In genomic region chrX:13978954-13979353, GRCm38 (mm10) we compare ENCODE assay signal across 20 mouse cellular contexts.
"Had no signal": no experiment of that assay in that cellular context is flagged by ENCODE, and none has a peak within 500 bp of the region (broad histone marks: within the 10 kb centered on the region; RNA-seq: fewer than 3 reads in every experiment).

No protein-coding gene starts in this region.

- H3K9me3 ChIP-seq: liver, embryonic 13.5 days; liver, embryonic 15.5 days; midbrain, embryonic 13.5 days; midbrain, embryonic 15.5 days; neural tube, embryonic 13.5 days; neural tube, embryonic 15.5 days had no signal

- H3K4me1 ChIP-seq: liver, embryonic 13.5 days; liver, embryonic 15.5 days; megakaryocyte, embryonic 14.5 days; midbrain, embryonic 13.5 days; midbrain, embryonic 15.5 days; neural tube, embryonic 13.5 days; neural tube, embryonic 15.5 days had no signal

- H3K4me2 ChIP-seq: liver, embryonic 13.5 days; liver, embryonic 15.5 days; lung, embryonic 14.5 days; midbrain, embryonic 11.5 days; midbrain, embryonic 13.5 days; midbrain, embryonic 15.5 days; neural tube, embryonic 13.5 days; neural tube, embryonic 15.5 days had no signal

- H3K27ac ChIP-seq: liver, embryonic 13.5 days; liver, embryonic 15.5 days; macrophage; midbrain, embryonic 13.5 days; midbrain, embryonic 15.5 days; neural tube, embryonic 13.5 days; neural tube, embryonic 15.5 days had no signal

- ATAC-seq: liver, postnatal 0 days; midbrain, embryonic 13.5 days; midbrain, embryonic 15.5 days had no signal

- H3K27me3 ChIP-seq: liver, embryonic 13.5 days; liver, embryonic 15.5 days; megakaryocyte, embryonic 14.5 days; midbrain, embryonic 13.5 days; midbrain, embryonic 15.5 days; neural tube, embryonic 13.5 days; neural tube, embryonic 15.5 days had no signal

- DNase-seq: liver, embryonic 13.5 days; liver, postnatal 0 days; lung, embryonic 14.5 days; retina, postnatal 1 day; right cerebral cortex, adult 18-20 months; right cerebral cortex, postnatal 25 days; right cerebral cortex, postnatal 4 days; spleen, adult 18-20 months; thymus, adult 18-20 months; thymus, postnatal 14 days; thymus, postnatal 36 days had no signal

- H3K36me3 ChIP-seq: liver, embryonic 13.5 days; liver, embryonic 15.5 days; midbrain, embryonic 13.5 days; midbrain, embryonic 15.5 days; neural tube, embryonic 13.5 days; neural tube, embryonic 15.5 days had no signal

- H3K9ac ChIP-seq: liver, embryonic 13.5 days; liver, embryonic 15.5 days; liver, postnatal 0 days; lung, embryonic 14.5 days; midbrain, embryonic 13.5 days; midbrain, embryonic 15.5 days; neural tube, embryonic 13.5 days; neural tube, embryonic 15.5 days had no signal

- H3K4me3 ChIP-seq: liver, embryonic 13.5 days; liver, embryonic 15.5 days; megakaryocyte, embryonic 14.5 days; midbrain, embryonic 13.5 days; midbrain, embryonic 15.5 days; myocyte; neural tube, embryonic 13.5 days; neural tube, embryonic 15.5 days had no signal
